Mouse (Mus musculus): Measurements from ENCODE around the gene Zfp961. TPM values are rescaled to one million over a fixed set of nuclear protein-coding genes. Genes with fewer than 3 reads are reported as not detected.
A peak's percentile ranks its signal among the peaks of the same experiment; 100 is the strongest.
"Not testable (repeated sequence)": the region's sequence is repeated elsewhere in the genome, so short reads cannot be mapped to it uniquely, and the experiment has no call there.

Zfp961 gene
- 10 to 100 TPM in 14 of 26 experiments, 1 to 10 TPM in 10, under 1 TPM in 2; 0.61 to 30.6 (median 11.8) TPM for total RNA-seq (2018; cell fraction: chromatin; rRNA removed)
- total RNA-seq (2018; cell fraction: cytosol; rRNA removed), result 10 to 100 TPM in 6 of 26 experiments, 1 to 10 TPM in 20; 1.7 to 14.3 (median 8.0) TPM
- 10 to 100 TPM in 9 of 26 experiments, 1 to 10 TPM in 17; 1.4 to 27.2 (median 5.6) TPM for total RNA-seq (2018; cell fraction: nucleus; rRNA removed)
- 8.4 to 12.3 TPM (median 9.8 TPM) in 3 replicates for polyA plus RNA-seq (2018)

DNA sequence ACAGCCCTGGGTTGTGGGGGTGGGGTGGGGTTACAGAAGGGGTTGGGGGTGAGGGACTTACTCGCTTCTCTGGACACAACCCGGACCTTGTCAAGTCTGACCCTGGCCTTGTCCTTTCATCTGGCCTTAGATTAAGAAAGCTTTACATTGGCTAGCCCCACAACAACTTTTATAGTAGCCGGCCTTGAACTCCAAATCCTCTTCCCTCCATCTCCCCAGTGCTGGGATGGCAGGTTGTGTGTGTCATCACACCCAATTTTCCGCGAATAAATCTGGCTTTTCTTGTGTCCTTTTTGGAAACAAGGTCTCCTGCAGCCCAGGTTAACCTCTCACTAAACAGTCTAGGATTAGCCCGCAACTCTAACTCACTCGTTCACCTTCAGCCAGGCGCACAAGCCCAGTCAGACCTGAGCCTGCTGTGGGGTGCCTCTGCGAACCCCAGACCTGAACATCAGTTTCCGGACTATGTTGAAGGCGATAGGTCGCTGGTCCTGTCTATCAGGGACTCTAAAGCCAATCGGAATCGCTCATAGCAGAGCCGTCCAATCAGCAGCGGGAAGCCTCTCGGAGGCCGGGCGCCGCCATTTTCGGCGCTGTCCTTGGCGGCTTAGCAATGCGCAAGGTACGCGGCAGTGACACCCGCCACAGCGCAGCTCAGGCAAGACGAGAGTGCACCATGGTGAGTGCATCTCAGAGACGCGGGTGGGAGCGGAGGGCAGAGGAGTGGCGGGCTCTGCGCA is at the start of gene Zfp961:
Zfp961 (plus strand) TSS at position 557 of the 740 bp plus-strand sequence.
- H3K36me3 ChIP-seq (ENCODE audit: inconsistent target), result no peaks in the 10 kb centered on the region
- WGBS (ENCODE audit: missing documents), result 4% methylated on average over 33 of the region's 34 CpGs
- peak within 1 kb of the TSS; percentile 38 for H3K27ac ChIP-seq
- H3K4me3 ChIP-seq (ENCODE audit: inconsistent target), result peak within 1 kb of the TSS; percentile 81
- peaks cover 43% of the 10 kb centered on the region; the same call in 1 of the 2 replicates for H3K79me2 ChIP-seq (ENCODE audit: inconsistent target)

GRCm38 (mm10) chr8:71903084-71903483 is 47.8 kb upstream of the Zfp961 start:
- H3K27ac ChIP-seq; H3K79me2 ChIP-seq (ENCODE audit: inconsistent target); H3K36me3 ChIP-seq (ENCODE audit: inconsistent target); H3K4me3 ChIP-seq (ENCODE audit: inconsistent target): not testable (repeated sequence)
- WGBS (ENCODE audit: missing documents), result 0% methylated on average over 1 of the region's 1 CpGs

- WGBS (ENCODE audit: missing documents), result 93% methylated on average over 1 of the region's 1 CpGs
- Histone ChIP-seq H3K79me2 (ENCODE audit: inconsistent target) (no peaks in the 10 kb centered on the region), H3K36me3 (ENCODE audit: inconsistent target) (no peaks in the 10 kb centered on the region), H3K4me3 (ENCODE audit: inconsistent target) (no peak overlapping the region), H3K27ac (no peak overlapping the region)
Measured at GRCm38 (mm10) chr8:71906809-71907208, 44.0 kb upstream of the Zfp961 start.

DNA sequence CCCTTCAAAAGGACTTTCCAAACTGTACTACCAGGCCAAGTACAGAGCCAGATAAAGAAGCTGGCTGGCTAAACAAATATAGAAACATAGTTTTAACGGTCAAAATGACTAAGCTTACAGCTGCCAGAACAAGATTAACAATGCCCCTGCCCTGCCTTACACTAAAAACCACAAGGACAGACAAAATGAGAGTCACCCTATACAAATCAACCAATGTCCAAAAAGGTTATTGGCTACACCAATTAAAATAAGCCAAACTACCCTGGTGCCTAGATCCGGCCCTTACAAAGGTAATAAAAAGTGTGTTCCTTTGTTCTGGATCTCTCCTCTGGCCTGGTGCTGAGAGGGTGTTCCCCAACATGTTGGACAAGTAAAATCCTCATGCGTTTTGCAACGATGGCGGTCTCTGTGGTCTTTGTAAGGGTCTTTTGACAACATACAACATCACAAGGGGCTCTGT is 43.0 kb upstream of the Zfp961 start:
- no peaks in the 10 kb centered on the region for H3K79me2 ChIP-seq (ENCODE audit: inconsistent target)
- H3K4me3 ChIP-seq (ENCODE audit: inconsistent target), result no peak overlapping the region
- H3K27ac ChIP-seq, result no peak overlapping the region
- 90% methylated on average over 5 of the region's 5 CpGs for WGBS (ENCODE audit: missing documents)
- H3K36me3 ChIP-seq (ENCODE audit: inconsistent target), result no peaks in the 10 kb centered on the region

DNA sequence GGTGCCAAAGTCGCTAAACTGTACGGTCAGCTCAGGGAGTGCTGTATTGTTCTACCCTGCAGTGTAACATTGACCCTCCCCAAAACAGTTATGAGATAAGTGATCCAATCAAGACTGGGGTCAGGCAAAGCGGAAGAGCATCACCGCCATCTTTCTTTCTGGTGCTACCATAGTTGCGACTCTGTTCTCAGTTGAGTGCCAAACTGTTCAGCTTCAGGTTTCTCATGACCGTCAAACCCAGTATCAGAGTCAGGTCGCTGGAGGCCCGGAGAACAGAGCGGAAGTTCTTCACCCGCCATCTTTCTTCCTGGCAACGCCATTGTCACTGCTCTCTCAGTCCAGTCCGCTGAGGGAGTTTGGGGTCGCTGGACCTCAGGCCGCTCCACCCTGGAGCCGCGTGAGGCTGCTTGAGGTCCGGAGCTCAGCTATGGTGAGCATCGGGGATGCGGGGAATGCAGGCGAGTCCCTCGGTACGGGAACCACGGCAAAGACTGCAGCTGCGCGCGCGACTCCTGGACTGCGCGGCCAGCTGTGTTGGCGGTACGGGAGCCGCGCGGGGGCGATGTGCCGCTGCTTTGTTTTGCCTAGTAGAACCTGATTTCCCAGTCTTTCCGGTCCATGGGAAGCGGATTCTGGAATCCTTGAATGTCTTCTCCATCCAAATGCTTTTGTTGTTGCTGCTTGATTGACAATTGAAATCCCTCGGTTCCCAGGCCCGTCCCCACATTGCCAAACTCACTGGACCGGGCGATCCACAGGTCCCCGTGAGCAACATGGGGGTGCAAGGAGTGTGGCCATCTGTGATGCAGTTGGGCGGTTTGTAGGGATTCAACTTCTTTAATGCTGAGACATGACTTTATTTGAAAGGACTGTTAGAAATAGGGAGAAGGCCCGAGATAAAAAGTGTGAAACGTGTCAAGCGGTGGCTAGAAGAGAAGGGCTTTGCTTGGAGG is 42.3 kb upstream of the Zfp961 start, which contains the start of the genes Zfp882 and Zfp617:
Zfp882 (plus strand) TSS at position 300 of the 953 bp plus-strand sequence.
Zfp617 (plus strand) TSS at position 327 of the 953 bp plus-strand sequence.
- Histone ChIP-seq H3K27ac (peak within 1 kb of the TSS; percentile 57), H3K4me3 (ENCODE audit: inconsistent target) (peak within 1 kb of the TSS; percentile 44), H3K79me2 (ENCODE audit: inconsistent target) (no peaks in the 10 kb centered on the region), H3K36me3 (ENCODE audit: inconsistent target) (no peaks in the 10 kb centered on the region)
- WGBS (ENCODE audit: missing documents), result 9% methylated on average over 46 of the region's 47 CpGs

DNA sequence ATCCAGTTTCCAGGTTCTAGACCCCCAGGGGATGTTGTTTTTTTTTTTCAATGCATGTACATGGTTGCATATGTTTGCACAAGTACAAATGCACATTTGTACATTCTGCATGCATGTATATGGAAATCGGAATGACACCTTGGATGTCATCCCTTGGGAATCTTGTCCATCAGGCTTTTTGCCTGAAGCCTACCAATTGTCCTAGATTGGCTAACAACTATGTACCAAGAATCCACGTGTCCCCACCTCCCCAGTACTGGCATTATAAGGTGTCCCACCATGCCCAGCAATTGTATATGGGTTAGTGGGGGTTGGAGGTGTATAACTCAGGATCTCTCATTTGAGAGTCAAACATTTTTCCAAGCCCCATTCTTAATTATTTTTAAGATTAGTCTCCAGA is 38.6 kb upstream of the Zfp961 start:
- Histone ChIP-seq H3K27ac (no peak overlapping the region), H3K79me2 (ENCODE audit: inconsistent target) (no peaks in the 10 kb centered on the region), H3K36me3 (ENCODE audit: inconsistent target) (no peaks in the 10 kb centered on the region), H3K4me3 (ENCODE audit: inconsistent target) (no peak overlapping the region)
- 93% methylated on average over 2 of the region's 2 CpGs for WGBS (ENCODE audit: missing documents)

GRCm38 (mm10) chr8:71922567-71923401 is 28.1 kb upstream of the Zfp961 start:
- Histone ChIP-seq H3K4me3 (ENCODE audit: inconsistent target) (peak overlapping the region; percentile 90), H3K36me3 (ENCODE audit: inconsistent target) (no peaks in the 10 kb centered on the region), H3K27ac (peak overlapping the region; percentile 78), H3K79me2 (ENCODE audit: inconsistent target) (peaks cover 32% of the 10 kb centered on the region)
- under 1% methylated on average over 46 of the region's 57 CpGs for WGBS (ENCODE audit: missing documents)

DNA sequence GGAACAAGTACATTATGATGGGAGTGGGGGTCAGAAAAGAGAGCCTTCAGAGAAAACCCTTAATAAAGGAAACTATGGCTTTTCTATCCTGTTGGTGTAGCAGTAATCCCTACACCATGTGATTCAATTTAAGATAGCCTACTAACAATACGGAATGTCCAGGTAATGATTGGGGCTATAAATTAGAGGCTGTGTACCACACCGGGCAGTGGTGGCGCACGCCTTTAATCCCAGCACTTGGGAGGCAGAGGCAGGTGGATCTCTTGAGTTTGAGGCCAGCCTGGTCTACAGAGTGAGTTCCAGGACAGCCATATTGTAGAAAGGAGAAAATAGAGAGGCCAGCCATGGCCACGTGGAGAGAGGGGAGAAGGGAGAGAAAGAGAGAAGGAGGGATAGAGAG is 25.0 kb upstream of the Zfp961 start:
- H3K27ac ChIP-seq, result no peak overlapping the region
- no peak overlapping the region for H3K4me3 ChIP-seq (ENCODE audit: inconsistent target)
- peaks cover 32% of the 10 kb centered on the region for H3K79me2 ChIP-seq (ENCODE audit: inconsistent target)
- WGBS (ENCODE audit: missing documents), result 92% methylated on average over 5 of the region's 5 CpGs
- H3K36me3 ChIP-seq (ENCODE audit: inconsistent target), result peaks cover 25% of the 10 kb centered on the region

DNA sequence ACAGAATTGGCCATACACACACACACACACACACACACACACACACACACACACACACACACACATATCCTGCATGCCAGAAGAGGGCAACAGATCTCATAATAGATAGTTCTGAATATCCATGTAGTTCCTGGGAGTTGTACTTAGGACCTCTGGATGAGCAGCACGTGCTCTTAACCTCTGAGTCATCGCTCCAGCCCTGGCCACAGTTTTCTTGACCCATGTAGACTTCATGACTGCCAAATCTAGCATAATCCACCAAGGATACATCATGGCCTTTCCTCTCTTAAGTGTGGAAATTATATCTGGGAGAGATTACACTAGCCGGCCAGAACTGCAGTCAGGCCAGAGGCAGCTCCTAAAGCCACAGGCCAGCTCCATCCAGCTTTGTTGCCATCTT is 24.3 kb upstream of the Zfp961 start:
- Histone ChIP-seq H3K4me3 (ENCODE audit: inconsistent target) (no peak overlapping the region), H3K36me3 (ENCODE audit: inconsistent target) (peaks cover 33% of the 10 kb centered on the region), H3K27ac (no peak overlapping the region), H3K79me2 (ENCODE audit: inconsistent target) (peaks cover 32% of the 10 kb centered on the region)
- WGBS (ENCODE audit: missing documents), result 90% methylated on average over 3 of the region's 3 CpGs

GRCm38 (mm10) chr8:71927779-71928178 is 23.1 kb upstream of the Zfp961 start:
- H3K4me3 ChIP-seq (ENCODE audit: inconsistent target), result no peak overlapping the region
- no peak overlapping the region for H3K27ac ChIP-seq
- peaks cover 37% of the 10 kb centered on the region for H3K36me3 ChIP-seq (ENCODE audit: inconsistent target)
- peaks cover 32% of the 10 kb centered on the region for H3K79me2 ChIP-seq (ENCODE audit: inconsistent target)

DNA sequence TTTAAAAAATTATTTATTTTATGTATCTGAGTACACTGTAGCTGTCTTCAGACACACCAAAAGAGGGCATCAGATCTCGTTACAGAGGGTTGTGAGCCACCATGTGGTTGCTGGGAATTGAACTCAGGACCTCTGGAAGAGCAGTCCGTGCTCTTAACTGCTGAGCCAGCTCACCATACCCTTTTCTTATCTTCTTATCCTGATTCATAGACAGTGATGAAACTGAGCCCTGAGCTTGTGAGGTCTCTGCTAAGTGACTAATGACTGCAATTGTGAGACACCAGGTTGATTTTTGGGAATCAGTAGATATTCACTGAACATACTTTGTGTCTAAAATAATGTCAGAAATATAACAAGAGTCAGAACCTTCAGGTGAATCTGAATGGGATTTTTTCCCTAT is 12.8 kb upstream of the Zfp961 start:
- H3K36me3 ChIP-seq (ENCODE audit: inconsistent target); H3K79me2 ChIP-seq (ENCODE audit: inconsistent target); H3K27ac ChIP-seq; H3K4me3 ChIP-seq (ENCODE audit: inconsistent target): not testable (repeated sequence)
- 96% methylated on average over 2 of the region's 2 CpGs for WGBS (ENCODE audit: missing documents)

DNA sequence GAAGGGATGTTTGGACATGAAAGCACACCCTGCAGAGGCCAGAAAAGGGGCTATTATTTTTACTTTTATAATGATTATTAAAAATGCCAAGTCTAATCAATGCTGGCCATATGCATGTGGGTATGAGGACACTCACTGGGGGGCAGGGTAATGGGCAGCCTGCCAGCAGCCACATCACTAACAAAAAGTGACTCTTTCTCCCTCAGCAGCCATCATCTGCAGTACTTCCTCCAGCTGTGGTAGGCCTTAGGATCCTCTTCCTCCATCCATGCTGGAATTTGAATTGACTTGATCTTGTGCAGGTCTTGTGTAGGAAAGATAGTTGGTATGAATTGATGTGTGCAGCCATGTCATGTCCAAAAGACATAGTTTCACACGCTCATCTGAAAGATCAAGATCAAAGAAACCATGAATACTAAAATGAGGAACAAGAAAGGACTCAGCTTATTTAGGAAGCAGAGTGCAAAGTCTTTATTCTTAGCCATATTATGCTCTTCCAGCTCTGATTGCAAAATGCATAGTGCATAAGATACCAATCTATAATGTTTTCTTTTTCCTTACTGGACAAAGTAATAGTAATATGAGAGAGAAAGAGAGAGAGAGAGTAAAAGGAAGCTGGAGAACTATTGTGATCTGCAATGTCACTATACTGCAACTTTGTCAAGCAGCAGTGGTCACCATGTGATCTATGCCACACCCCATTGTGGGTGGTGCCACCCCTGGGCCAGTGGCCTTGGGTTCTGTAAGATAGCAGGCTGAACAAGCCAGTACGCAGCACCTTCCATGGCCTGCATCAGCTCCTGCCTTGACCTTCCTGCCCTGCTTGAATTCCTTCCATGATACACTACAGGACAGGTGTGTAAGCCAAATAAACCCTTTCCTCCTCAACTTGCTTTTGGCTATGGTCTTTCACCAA is 10.3 kb upstream of the Zfp961 start:
- Histone ChIP-seq H3K27ac (no peak overlapping the region), H3K36me3 (ENCODE audit: inconsistent target) (no peaks in the 10 kb centered on the region), H3K79me2 (ENCODE audit: inconsistent target) (no peaks in the 10 kb centered on the region), H3K4me3 (ENCODE audit: inconsistent target) (no peak overlapping the region)
- 55% methylated on average over 2 of the region's 2 CpGs for WGBS (ENCODE audit: missing documents)

GRCm38 (mm10) chr8:71941776-71942175 is 9.1 kb upstream of the Zfp961 start:
- Histone ChIP-seq H3K79me2 (ENCODE audit: inconsistent target) (no peaks in the 10 kb centered on the region), H3K4me3 (ENCODE audit: inconsistent target) (no peak overlapping the region), H3K27ac (no peak overlapping the region), H3K36me3 (ENCODE audit: inconsistent target) (no peaks in the 10 kb centered on the region)
- 69% methylated on average over 1 of the region's 1 CpGs for WGBS (ENCODE audit: missing documents)

All from macrophage (primary cell).